Mouse (Mus musculus) cerebellum, adult 11-12 months (tissue): Measurements from ENCODE around the gene Mtg1.

Experiments
- DNase-seq: peaks from one replicate; pipeline ENCODE4 v3.0.0; 2022

Mtg1 gene

GRCm38 (mm10) chr7:140192445-140192844 is 55.1 kb downstream of the Mtg1 start:
- DNase-seq: no peak

GRCm38 (mm10) chr7:140192851-140193250 is 55.5 kb downstream of the Mtg1 start:
- DNase-seq: no peak

- no peak for DNase-seq
Observed at GRCm38 (mm10) chr7:140194031-140194430, 56.7 kb downstream of the Mtg1 start.

GRCm38 (mm10) chr7:140196002-140196401 is 58.6 kb downstream of the Mtg1 start:
- no peak for DNase-seq
